Mouse (Mus musculus): ENCODE results near the gene Pias3.

DNA sequence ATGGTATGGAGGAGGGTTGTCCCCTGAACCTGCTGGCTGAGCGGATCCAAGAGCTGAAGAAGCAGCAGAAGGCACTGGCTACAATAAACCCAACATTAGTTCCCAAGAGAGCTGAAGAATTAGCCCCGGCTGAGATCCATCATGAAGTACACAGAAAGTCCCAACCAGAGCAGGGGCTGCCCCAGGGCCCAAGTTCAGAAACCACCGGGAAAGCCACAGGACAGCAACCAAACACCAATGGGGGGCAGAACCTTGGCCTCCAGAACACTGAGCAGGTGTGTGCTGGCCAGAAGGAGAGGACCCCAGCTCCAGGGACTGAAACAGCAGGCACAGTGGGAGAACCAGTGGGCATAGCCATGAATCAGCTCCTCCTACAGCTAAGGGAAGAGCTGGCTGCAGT, 12.7 kb upstream of the Pias3 start:
- TF ChIP-seq POLR2A (IDR thresholded peaks at IDR 0.05; ENCODE audit: extremely low read depth, insufficient read depth, low read length) (no peak), CTCF (IDR thresholded peaks at IDR 0.05; ENCODE audit: low read depth, low read length) (no peak)

Data from liver, adult 2 months (tissue).